Mouse (Mus musculus) intestine, postnatal 0 days (tissue): ENCODE measurements at regions not wholly inside any gene's neighbourhood (a gene's known extent, or its start where the extent isn't known, plus 50 kb on each side); places are given as distances from the start of the nearest gene placed in this dataset.

Experiments used
- ATAC-seq: fragments of 200-750 bp; cut with Nextera tagmentation; 2 replicates; pipeline ENCODE4 v1.8.0; 2017; ENCODE audit warnings: mild to moderate bottlenecking, moderate TSS enrichment, moderate library complexity
- H3K27ac ChIP-seq: fragments of 300-500 bp; sonication (generic); 2 replicates; pipeline ENCODE4 v1.5.1; 2014; ENCODE audit warnings: mild to moderate bottlenecking, low read depth, low read length, moderate library complexity
- H3K27me3 ChIP-seq: fragments of 300-500 bp; sonication (generic); replicated peaks from 2 replicates; pipeline ENCODE4 v1.6.1; 2014; ENCODE audit warnings: low read length, mixed read lengths; ENCODE audit not compliant: control insufficient read depth, insufficient read depth
- H3K36me3 ChIP-seq: fragments of 300-500 bp; sonication (generic); 2 replicates; pipeline ENCODE4 v1.6.1; 2014; ENCODE audit warnings: mild to moderate bottlenecking, moderate library complexity; ENCODE audit not compliant: control insufficient read depth, insufficient read depth
- H3K4me1 ChIP-seq: fragments of 300-500 bp; sonication (generic); replicated peaks from 2 replicates; pipeline ENCODE4 v1.6.1; 2014; ENCODE audit warnings: antibody characterized with exemption, low read length, mixed read lengths; ENCODE audit not compliant: control insufficient read depth, insufficient read depth
- H3K4me2 ChIP-seq: fragments of 300-500 bp; sonication (generic); replicated peaks from 2 replicates; pipeline ENCODE4 v1.6.1; 2014; ENCODE audit warnings: low read depth, mild to moderate bottlenecking, moderate library complexity
- H3K4me3 ChIP-seq: fragments of 300-500 bp; sonication (generic); 2 replicates; pipeline ENCODE4 v1.5.1; 2014; ENCODE audit warnings: low read depth, low read length
- H3K9ac ChIP-seq: fragments of 300-500 bp; sonication (generic); 2 replicates; pipeline ENCODE4 v1.6.1; 2014; ENCODE audit warnings: mild to moderate bottlenecking, low read depth, low read length
- H3K9me3 ChIP-seq: fragments of 300-500 bp; sonication (generic); 2 replicates; pipeline ENCODE4 v1.6.1; 2016; ENCODE audit warnings: mixed run types; ENCODE audit not compliant: control insufficient read depth
- CTCF ChIP-seq: sonication (generic); IDR thresholded peaks from 2 replicates; pipeline ENCODE4 v1.5.1; 2016; ENCODE audit warnings: low read depth, mild to moderate bottlenecking, control low read depth, antibody characterized with exemption, moderate library complexity
- WGBS: fragments of 180-500 bp; shearing (Covaris S2); extraction: QIAGEN DNeasy Blood & Tissue Kit; methylation state at CpG from one replicate; pipeline ENCODE4 v1.1.7; 2014; 5-methylcytosine and 5-hydroxymethylcytosine counted together

DNA sequence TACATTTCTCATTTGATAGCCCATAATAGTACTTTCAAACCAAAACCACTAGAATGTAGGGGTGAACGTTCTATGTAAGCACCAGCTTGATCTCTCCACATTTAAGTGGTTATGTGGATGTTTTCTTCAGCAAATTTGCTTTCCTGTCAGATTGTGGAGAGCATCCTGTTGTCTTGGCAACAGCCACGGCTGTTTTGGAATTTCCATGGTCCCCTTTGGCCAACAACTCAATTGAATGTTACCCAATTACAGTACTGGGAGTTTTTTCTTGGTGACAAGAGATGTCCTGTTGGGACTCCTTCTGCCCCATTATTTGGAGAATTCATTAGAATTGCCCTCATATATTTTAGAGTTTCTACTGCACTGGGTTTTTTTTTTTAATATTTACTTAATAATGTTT, 503.2 kb downstream of the Ndufa4 start:
- 38% methylated on average over 2 of the region's 2 CpGs for whole genome bisulfite sequencing

DNA sequence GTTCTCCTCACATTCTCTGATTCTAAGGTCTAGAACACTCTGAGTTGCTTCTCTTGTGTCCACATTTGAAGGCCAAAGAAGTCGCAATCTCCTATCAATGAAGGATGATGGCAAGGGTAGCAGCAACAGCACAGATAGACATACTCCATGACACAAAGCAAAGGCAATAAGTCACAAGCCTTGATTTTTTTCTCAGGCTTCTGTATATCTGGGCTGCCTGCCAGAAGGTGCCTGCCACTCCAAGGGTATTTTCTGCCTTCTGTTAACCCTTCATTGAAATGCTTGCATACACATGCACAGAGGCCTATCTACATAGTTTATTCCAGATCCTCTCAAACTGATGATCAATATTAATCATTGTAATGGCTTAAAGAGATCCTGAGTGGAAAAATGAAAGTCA, 548.2 kb downstream of the Ndufa4 start:
- no peak overlapping the region for H3K9ac ChIP-seq
- WGBS = 82% methylated on average over 1 of the region's 1 CpGs
- no peaks in the 10 kb centered on the region for H3K27me3 ChIP-seq
- no peak for TF ChIP-seq CTCF
- no peak for ATAC-seq
- no peak overlapping the region for H3K4me2 ChIP-seq
- no peak overlapping the region for H3K27ac ChIP-seq
- H3K9me3 ChIP-seq = no peaks in the 10 kb centered on the region
- no peaks in the 10 kb centered on the region for H3K36me3 ChIP-seq
- no peak overlapping the region for H3K4me3 ChIP-seq
- H3K4me1 ChIP-seq = no peaks in the 10 kb centered on the region

More for the DNA sequence above, 503.2 kb downstream of the Ndufa4 start:
- Histone ChIP-seq H3K4me1 (no peaks in the 10 kb centered on the region), H3K9ac (no peak overlapping the region), H3K9me3 (no peaks in the 10 kb centered on the region), H3K36me3 (no peaks in the 10 kb centered on the region), H3K27me3 (no peaks in the 10 kb centered on the region), H3K4me2 (no peak overlapping the region), H3K27ac (no peak overlapping the region), H3K4me3 (no peak overlapping the region)
- no peak for TF ChIP-seq CTCF
- no peak for ATAC-seq

DNA sequence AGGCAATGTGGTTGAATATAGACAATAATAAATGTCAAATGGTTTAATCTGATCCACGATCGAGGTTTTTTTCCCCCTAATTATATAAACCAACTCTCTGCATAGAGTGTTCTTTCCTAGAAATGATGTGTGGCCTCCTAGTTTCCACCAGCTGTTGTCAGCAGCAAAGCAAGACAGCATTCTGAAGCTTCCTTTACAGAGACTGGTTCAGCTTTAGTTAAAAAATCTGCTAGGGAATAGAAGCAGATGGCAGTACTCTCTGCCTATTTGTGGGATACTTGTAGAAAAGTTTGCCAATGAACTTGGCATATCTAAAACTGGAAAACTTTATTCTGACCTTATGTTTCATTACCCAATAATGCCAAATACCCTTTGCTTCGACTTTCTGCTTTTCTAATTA, 553.7 kb downstream of the Ndufa4 start:
- Histone ChIP-seq H3K4me1 (no peaks in the 10 kb centered on the region), H3K9ac (no peak overlapping the region), H3K27ac (no peak overlapping the region), H3K27me3 (no peaks in the 10 kb centered on the region), H3K4me2 (no peak overlapping the region), H3K4me3 (no peak overlapping the region), H3K36me3 (no peaks in the 10 kb centered on the region), H3K9me3 (no peaks in the 10 kb centered on the region)
- TF ChIP-seq CTCF = no peak
- no peak for ATAC-seq
- WGBS = 63% methylated on average over 3 of the region's 3 CpGs

DNA sequence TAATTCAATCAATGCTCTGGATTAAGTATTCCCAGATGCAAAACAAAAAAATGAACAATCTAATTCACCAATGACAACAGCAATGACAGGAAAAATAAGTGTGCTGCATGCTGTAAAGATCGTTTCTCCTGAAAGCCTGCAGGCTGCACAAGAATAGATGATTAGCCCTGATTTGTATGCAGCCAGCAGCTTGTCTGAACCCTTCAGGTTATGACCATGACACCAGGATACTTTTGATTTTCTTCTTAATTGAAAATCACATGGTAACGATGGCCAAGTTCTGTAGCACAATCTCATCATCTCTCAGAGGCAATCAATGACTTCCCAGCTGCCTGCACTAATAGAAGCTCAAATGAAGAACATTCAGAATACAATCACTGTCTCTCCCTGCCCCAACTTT, 573.2 kb downstream of the Ndufa4 start:
- TF ChIP-seq CTCF = no peak
- H3K9me3 ChIP-seq = no peaks in the 10 kb centered on the region
- no peaks in the 10 kb centered on the region for H3K27me3 ChIP-seq
- no peaks in the 10 kb centered on the region for H3K4me1 ChIP-seq
- H3K9ac ChIP-seq = no peak overlapping the region
- ATAC-seq = no peak
- no peak overlapping the region for H3K27ac ChIP-seq
- no peak overlapping the region for H3K4me3 ChIP-seq
- 67% methylated on average over 2 of the region's 2 CpGs for WGBS
- H3K4me2 ChIP-seq = no peak overlapping the region
- no peaks in the 10 kb centered on the region for H3K36me3 ChIP-seq

DNA sequence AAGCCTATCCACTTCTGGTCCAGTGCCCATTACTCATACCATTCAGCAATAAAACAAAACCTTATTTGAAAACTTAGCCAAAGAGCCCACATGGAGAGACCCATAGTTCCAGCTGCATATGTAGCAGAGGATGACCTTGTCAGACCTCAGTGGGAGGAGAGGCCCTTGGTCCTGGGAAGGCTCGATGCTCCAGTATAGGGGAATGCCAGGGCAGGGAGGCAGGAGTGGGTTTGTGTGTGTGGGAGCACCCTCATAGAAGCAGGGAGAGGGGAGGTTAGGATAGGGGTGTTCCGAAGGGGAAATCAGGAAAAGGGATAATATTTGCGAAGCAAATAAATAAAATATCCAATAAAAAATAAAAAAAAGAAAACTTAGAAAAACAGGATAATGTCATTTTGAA, 593.6 kb downstream of the Ndufa4 start:
- Histone ChIP-seq H3K4me3 (no peak overlapping the region), H3K36me3 (no peaks in the 10 kb centered on the region), H3K4me1 (no peaks in the 10 kb centered on the region), H3K9ac (no peak overlapping the region), H3K27me3 (no peaks in the 10 kb centered on the region), H3K4me2 (no peak overlapping the region), H3K9me3 (no peaks in the 10 kb centered on the region), H3K27ac (no peak overlapping the region)
- no peak for TF ChIP-seq CTCF
- ATAC-seq = no peak
- 87% methylated on average over 3 of the region's 3 CpGs for WGBS

DNA sequence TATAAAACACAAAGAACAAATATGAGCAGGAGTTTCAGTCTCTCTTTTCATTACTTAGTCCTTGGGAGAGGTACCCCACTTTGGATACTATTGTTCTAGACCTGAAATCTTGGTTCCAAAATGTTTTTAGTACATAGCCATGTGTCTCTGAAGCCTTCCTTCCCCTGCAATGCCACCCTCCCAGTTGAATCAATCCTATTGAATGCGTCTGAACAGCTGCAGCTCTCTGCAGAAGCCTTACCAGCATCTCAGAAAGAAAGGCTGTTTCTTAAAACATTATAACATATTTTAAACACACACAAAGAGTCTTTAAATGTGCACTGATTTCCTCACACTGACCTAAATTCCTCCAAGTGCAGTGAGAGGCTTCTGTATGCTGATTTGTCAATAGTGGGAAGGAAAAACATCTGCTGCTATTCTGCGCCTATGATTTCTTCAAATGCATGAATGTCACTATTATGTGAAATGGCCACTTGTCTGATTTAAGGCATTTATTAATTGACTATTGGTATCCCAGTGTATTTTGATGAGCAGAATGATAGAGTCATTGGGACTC, 601.2 kb downstream of the Ndufa4 start:
- H3K36me3 ChIP-seq = no peaks in the 10 kb centered on the region
- no peak overlapping the region for H3K4me2 ChIP-seq
- TF ChIP-seq CTCF = no peak
- H3K9me3 ChIP-seq = no peaks in the 10 kb centered on the region
- no peak overlapping the region for H3K27ac ChIP-seq
- ATAC-seq = no peak
- H3K27me3 ChIP-seq = no peaks in the 10 kb centered on the region
- no peaks in the 10 kb centered on the region for H3K4me1 ChIP-seq
- WGBS = 77% methylated on average over 2 of the region's 2 CpGs
- H3K9ac ChIP-seq = no peak overlapping the region
- H3K4me3 ChIP-seq = no peak overlapping the region

DNA sequence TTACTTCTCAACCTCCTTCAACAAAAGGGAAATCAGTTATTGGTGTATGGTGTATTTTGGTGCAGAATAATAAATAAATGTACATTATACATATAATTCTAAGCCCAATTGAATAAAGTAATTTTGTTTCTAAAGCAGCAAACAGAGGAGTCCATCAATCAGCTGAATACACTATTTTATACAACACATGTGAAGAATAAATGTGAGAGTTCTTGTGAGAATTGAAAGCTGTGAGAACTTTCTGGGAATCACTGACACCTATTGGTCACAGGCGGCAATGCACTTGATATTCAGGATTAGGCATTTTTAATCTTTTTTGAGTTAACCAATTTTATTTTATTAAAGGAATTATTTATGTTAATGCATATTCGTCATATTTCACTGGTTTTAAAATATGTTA, 623.3 kb downstream of the Ndufa4 start:
- H3K9me3 ChIP-seq = no peaks in the 10 kb centered on the region
- H3K4me2 ChIP-seq = no peak overlapping the region
- no peaks in the 10 kb centered on the region for H3K27me3 ChIP-seq
- WGBS = 2% methylated on average over 2 of the region's 2 CpGs
- no peaks in the 10 kb centered on the region for H3K4me1 ChIP-seq
- ATAC-seq = no peak
- H3K27ac ChIP-seq = no peak overlapping the region
- H3K4me3 ChIP-seq = no peak overlapping the region
- peak; percentile 69 for TF ChIP-seq CTCF
- no peaks in the 10 kb centered on the region for H3K36me3 ChIP-seq
- H3K9ac ChIP-seq = no peak overlapping the region
